Mouse (Mus musculus) liver, embryonic 15.5 days (tissue): Measurements from ENCODE around the gene Tmem200a. TPM values are rescaled to one million over a fixed set of nuclear protein-coding genes. Genes with fewer than 3 reads are reported as not detected.

Source experiments
- ATAC-seq: fragments of 200-750 bp; cut with Nextera tagmentation; 2 replicates; pipeline ENCODE4 v1.8.0; 2017; ENCODE audit warnings: moderate number of reproducible peaks, mild to moderate bottlenecking, moderate library complexity; ENCODE audit not compliant: insufficient read depth
- H3K27ac ChIP-seq: fragments of 300-500 bp; sonication (generic); replicated peaks from 2 replicates; pipeline ENCODE4 v1.5.1; 2015; ENCODE audit warnings: mild to moderate bottlenecking, inconsistent platforms
- H3K27me3 ChIP-seq: fragments of 300-500 bp; sonication (generic); 2 replicates; pipeline ENCODE4 v1.6.1; 2015; ENCODE audit warnings: mild to moderate bottlenecking, inconsistent platforms
- H3K36me3 ChIP-seq: fragments of 300-500 bp; sonication (generic); replicated peaks from 2 replicates; pipeline ENCODE4 v1.6.1; 2015; ENCODE audit warnings: moderate library complexity, mild to moderate bottlenecking, inconsistent platforms
- H3K4me1 ChIP-seq: fragments of 300-500 bp; sonication (generic); replicated peaks from 2 replicates; pipeline ENCODE4 v1.6.1; 2015; ENCODE audit warnings: inconsistent platforms
- H3K4me2 ChIP-seq: fragments of 300-500 bp; sonication (generic); 2 replicates; pipeline ENCODE4 v1.6.1; 2015; ENCODE audit warnings: moderate library complexity, mild to moderate bottlenecking, inconsistent platforms
- H3K4me3 ChIP-seq: fragments of 300-500 bp; sonication (generic); replicated peaks from 2 replicates; pipeline ENCODE4 v1.5.1; 2015; ENCODE audit warnings: mild to moderate bottlenecking, inconsistent platforms
- H3K9ac ChIP-seq: fragments of 300-500 bp; sonication (generic); 2 replicates; pipeline ENCODE4 v1.6.1; 2015; ENCODE audit warnings: moderate library complexity, mild to moderate bottlenecking, inconsistent platforms
- H3K9me3 ChIP-seq: fragments of 300-500 bp; sonication (generic); replicated peaks from 2 replicates; pipeline ENCODE4 v1.6.1; 2016; ENCODE audit warnings: inconsistent platforms
- WGBS: fragments of 180-500 bp; shearing (Covaris S2); methylation state at CpG from one replicate; pipeline ENCODE4 v1.1.7; 2015; ENCODE audit warnings: mixed read lengths; ENCODE audit not compliant: insufficient replicate concordance; 5-methylcytosine and 5-hydroxymethylcytosine counted together
- polyA plus RNA-seq: library from polyadenylated mRNA; unstranded; fragments of >200 nt; fragmentation: Nextera tagmentation; extraction: Ambion mirVana; gene quantifications from 2 replicates; pipeline ENCODE4 v1.2.1, GENCODE M21; 2015

Gene Tmem200a
- polyA plus RNA-seq, 1 experiment from 2014 or later, result 0.13 TPM

DNA sequence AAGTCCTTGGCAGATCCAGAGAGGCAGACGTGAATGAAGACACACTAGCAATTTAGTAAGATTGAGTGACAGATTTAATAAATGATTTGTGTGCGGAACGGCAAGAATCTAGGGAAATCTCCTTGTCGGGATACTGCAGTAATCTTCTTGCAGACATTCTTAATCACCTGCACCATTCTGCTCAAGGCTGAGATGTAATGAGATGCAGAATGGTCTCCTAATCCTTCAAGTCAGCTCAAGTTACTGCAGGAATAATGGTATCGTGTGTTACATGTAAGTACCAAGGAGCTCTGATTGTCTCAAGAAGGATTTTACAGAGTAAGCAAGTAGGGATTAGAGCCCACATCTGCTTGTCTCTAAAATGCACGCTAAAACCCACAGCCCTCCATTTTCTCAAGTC is 210.1 kb downstream of the Tmem200a start:
- Histone ChIP-seq H3K4me1 (no peaks in the 10 kb centered on the region), H3K4me2 (no peak overlapping the region), H3K36me3 (no peaks in the 10 kb centered on the region), H3K27me3 (no peaks in the 10 kb centered on the region), H3K9me3 (no peaks in the 10 kb centered on the region), H3K4me3 (no peak overlapping the region), H3K27ac (no peak overlapping the region), H3K9ac (no peak overlapping the region)
- WGBS, result 55% methylated on average over 6 of the region's 6 CpGs
- no peak for ATAC-seq

Other genes with a start within 250 kb of the Tmem200a start
- gene Gm9767, start 797 bp downstream of the Tmem200a start, polyA plus RNA-seq, result not detected in 2 replicates
- gene Samd3, start 150.7 kb upstream of the Tmem200a start, polyA plus RNA-seq, result not detected in 2 replicates